Mouse (Mus musculus): ENCODE measurements around the gene E130311K13Rik. TPM values are rescaled to one million over a fixed set of nuclear protein-coding genes. Genes with fewer than 3 reads are reported as not detected.
A peak's percentile ranks its signal among the peaks of the same experiment; 100 is the strongest.

Gene E130311K13Rik
- total and polyA plus RNA-seq, 3 experiments, result 3.9 to 4.0 TPM; not detected in 1

- TF ChIP-seq SIN3A (IDR thresholded peaks at IDR 0.05; ENCODE audit: low read length), result 0 out of 2 replicates have a peak, but pooled peaks have one; percentile 56
Measured at GRCm38 (mm10) chr3:63963421-63964099, 34.3 kb upstream of the E130311K13Rik start (continued).

- Histone ChIP-seq H3K36me3 (ENCODE audit: control insufficient read depth in 1 of 2, insufficient read depth in 2 of 2, low read length in 2 of 2) (peaks cover 1 to 11% of the 10 kb centered on the region in 2 experiments; a peak in 3 of 4 replicates), H3K27ac (ENCODE audit: control insufficient read depth, low read depth, low read length) (no peak overlapping the region), H3K4me3 (ENCODE audit: control insufficient read depth in 1 of 2, insufficient read depth in 1 of 2, low read depth in 2 of 2, low read length in 2 of 2) (no peak overlapping the region), H3K9ac (ENCODE audit: control insufficient read depth, low read depth, low read length, poor library complexity, severe bottlenecking) (no peak overlapping the region), H3K27me3 (ENCODE audit: control insufficient read depth in 1 of 2, insufficient read depth in 2 of 2, low read length in 2 of 2) (no peaks in the 10 kb centered on the region), H3K79me2 (ENCODE audit: control insufficient read depth, insufficient read depth, low read length, poor library complexity) (0 out of 2 replicates have a peak, but pooled peaks cover 2% of the 10 kb centered on the region), H3K9me3 (replicated peaks; ENCODE audit: insufficient read depth, low read length) (no peaks in the 10 kb centered on the region), H3K4me1 (ENCODE audit: control insufficient read depth in 1 of 2, insufficient read depth in 2 of 2, low read length in 2 of 2) (peaks cover 0 to 6% of the 10 kb centered on the region in 2 experiments; a peak in 2 of 4 replicates)
- DNase-seq (ENCODE audit: low read depth, low spot score), result peak; percentile 43
- TF ChIP-seq CTCF (IDR thresholded peaks at IDR 0.05 in 2 of 3, conservative IDR thresholded peaks at IDR 0.05 in 1 of 3; ENCODE audit: control insufficient read depth in 1 of 3, insufficient read depth in 1 of 3, low read depth in 2 of 3, low read length in 3 of 3, poor library complexity in 1 of 3, severe bottlenecking in 1 of 3), result no peak
- peak; percentile 37; the same call in 1 of the 2 replicates for TF ChIP-seq GATA1 (IDR thresholded peaks at IDR 0.05; ENCODE audit: low read depth, low read length)
- no peak for TF ChIP-seq MYB (IDR thresholded peaks at IDR 0.05; ENCODE audit: low read depth, low read length)
Measured at GRCm38 (mm10) chr3:63949837-63950236, 20.6 kb upstream of the E130311K13Rik start.

GRCm38 (mm10) chr3:63941204-63941850 lies 12.1 kb upstream of the E130311K13Rik start:
- Histone ChIP-seq H3K4me3 (ENCODE audit: control insufficient read depth in 1 of 2, insufficient read depth in 1 of 2, low read depth in 2 of 2, low read length in 2 of 2) (no peak overlapping the region), H3K9ac (ENCODE audit: control insufficient read depth, low read depth, low read length, poor library complexity, severe bottlenecking) (no peak overlapping the region), H3K4me1 (ENCODE audit: control insufficient read depth in 1 of 2, insufficient read depth in 2 of 2, low read length in 2 of 2) (no peaks in the 10 kb centered on the region), H3K36me3 (ENCODE audit: control insufficient read depth in 1 of 2, insufficient read depth in 2 of 2, low read length in 2 of 2) (peaks cover 0 to 10% of the 10 kb centered on the region in 2 experiments; a peak in 2 of 4 replicates), H3K27me3 (ENCODE audit: control insufficient read depth in 1 of 2, insufficient read depth in 2 of 2, low read length in 2 of 2) (no peaks in the 10 kb centered on the region), H3K79me2 (ENCODE audit: control insufficient read depth, insufficient read depth, low read length, poor library complexity) (no peaks in the 10 kb centered on the region), H3K9me3 (replicated peaks; ENCODE audit: insufficient read depth, low read length) (no peaks in the 10 kb centered on the region), H3K27ac (ENCODE audit: control insufficient read depth, low read depth, low read length) (no peak overlapping the region)
- no peak for DNase-seq (ENCODE audit: low read depth, low spot score)
- TF ChIP-seq NELFE (IDR thresholded peaks at IDR 0.05; ENCODE audit: low read depth, low read length), result no peak
- TF ChIP-seq POLR2AphosphoS2 (IDR thresholded peaks at IDR 0.05; ENCODE audit: low read length), result no peak
- TF ChIP-seq ZMIZ1 (IDR thresholded peaks at IDR 0.05; ENCODE audit: low read depth, low read length), result no peak
- TF ChIP-seq POLR2AphosphoS5 (IDR thresholded peaks at IDR 0.05; ENCODE audit: borderline replicate concordance, low read depth, low read length), result no peak
- TF ChIP-seq CHD1 (IDR thresholded peaks at IDR 0.05; ENCODE audit: low read depth, low read length), result no peak
- no peak for TF ChIP-seq MAZ (IDR thresholded peaks at IDR 0.05; ENCODE audit: low read depth, low read length)
- no peak for TF ChIP-seq MYC (IDR thresholded peaks at IDR 0.05; ENCODE audit: low read depth, low read length)
- TF ChIP-seq ZKSCAN1 (IDR thresholded peaks at IDR 0.05; ENCODE audit: low read depth, low read length), result no peak

Data from MEL (cell line).